Mouse (Mus musculus): Measurements from ENCODE around the gene Lrrc26. TPM values are rescaled to one million over a fixed set of nuclear protein-coding genes. Genes with fewer than 3 reads are reported as not detected.
A peak's percentile ranks its signal among the peaks of the same experiment; 100 is the strongest.

Gene Lrrc26
- polyA plus RNA-seq, 1 experiment from 2014 or later = not detected

DNA sequence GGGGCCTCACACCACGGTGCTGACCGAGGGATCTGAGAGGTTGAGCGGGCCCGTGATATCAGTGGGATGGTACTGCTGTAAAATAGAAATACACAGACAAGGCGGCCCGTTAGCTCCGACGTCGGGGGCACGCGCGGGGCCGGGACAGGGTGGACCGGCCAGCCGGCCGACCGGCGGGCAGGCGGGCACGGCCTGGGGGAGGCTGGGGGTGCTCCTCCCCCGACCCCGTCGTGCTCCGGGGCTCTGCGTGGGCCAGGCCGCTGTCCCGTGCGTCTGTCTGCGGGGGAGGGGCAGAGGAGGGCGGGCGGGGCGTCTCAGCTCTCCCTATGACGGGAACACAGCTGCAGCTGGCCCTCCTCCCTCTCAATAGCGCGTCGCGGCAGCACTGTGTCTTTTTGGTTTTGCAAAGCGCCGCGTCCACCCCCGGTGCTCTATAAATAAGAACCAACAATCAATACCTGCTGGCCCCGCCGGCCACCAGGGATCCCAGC is 2.4 kb downstream of the Lrrc26 start:
- Histone ChIP-seq H3K36me3 (no peaks in the 10 kb centered on the region), H3K27ac (no peak overlapping the region), H3K4me3 (peak overlapping the region; percentile 50), H3K27me3 (ENCODE audit: insufficient read depth, poor library complexity, severe bottlenecking) (peaks cover 100% of the 10 kb centered on the region), H3K4me1 (peaks cover 28% of the 10 kb centered on the region), H3K9me3 (no peaks in the 10 kb centered on the region)
- WGBS = 7% methylated on average over 41 of the region's 43 CpGs
- no peak for DNase-seq (ENCODE audit: low spot score)

DNA sequence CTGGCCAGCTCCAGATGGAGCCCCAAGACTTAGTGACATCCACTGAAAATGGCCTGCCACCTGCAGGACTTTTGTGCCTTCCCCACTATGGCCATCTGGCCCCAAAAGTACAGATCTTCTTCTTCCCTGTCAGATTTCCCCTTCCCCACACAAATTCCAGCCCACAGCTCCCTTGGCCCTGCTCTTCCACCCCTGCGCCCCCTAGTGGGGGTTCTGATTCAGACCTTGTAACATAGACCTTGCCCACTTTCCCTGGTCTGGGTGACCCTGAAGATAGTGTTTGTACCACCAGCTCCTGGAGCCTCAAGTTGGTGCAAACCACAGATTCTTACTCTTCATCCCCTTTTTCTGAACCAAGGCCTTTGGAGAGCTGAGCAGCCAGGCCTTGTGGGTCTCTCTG is 3.1 kb downstream of the Lrrc26 start:
- Histone ChIP-seq H3K36me3 (no peaks in the 10 kb centered on the region), H3K4me1 (peaks cover 28% of the 10 kb centered on the region), H3K4me3 (no peak overlapping the region), H3K27ac (no peak overlapping the region), H3K27me3 (ENCODE audit: insufficient read depth, poor library complexity, severe bottlenecking) (peaks cover 100% of the 10 kb centered on the region), H3K9me3 (no peaks in the 10 kb centered on the region)
- no peak for DNase-seq (ENCODE audit: low spot score)
- WGBS = 0% methylated on average over 1 of the region's 1 CpGs

DNA sequence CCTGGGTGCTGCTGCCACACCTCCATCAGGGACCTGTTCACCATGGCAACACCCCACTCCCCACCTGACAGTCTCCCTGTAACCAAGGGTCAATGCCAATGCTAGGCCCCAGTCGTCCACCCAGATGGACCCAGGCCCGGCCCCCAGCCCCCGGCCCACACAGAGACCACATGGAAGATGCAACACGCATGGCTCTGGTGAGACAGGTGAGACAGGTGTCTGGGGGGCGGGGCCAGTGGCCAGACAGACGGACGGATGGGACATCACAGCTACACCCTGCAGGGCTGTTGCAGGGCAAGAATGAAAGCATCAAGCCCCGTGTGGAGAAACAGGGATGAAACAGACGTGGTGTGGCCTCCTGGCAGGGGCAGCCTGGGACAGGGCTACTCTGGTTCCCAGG is 4.0 kb downstream of the Lrrc26 start:
- DNase-seq (ENCODE audit: low spot score) = no peak
- Histone ChIP-seq H3K4me3 (no peak overlapping the region), H3K4me1 (peaks cover 28% of the 10 kb centered on the region), H3K27ac (no peak overlapping the region), H3K9me3 (no peaks in the 10 kb centered on the region), H3K36me3 (no peaks in the 10 kb centered on the region), H3K27me3 (ENCODE audit: insufficient read depth, poor library complexity, severe bottlenecking) (peaks cover 100% of the 10 kb centered on the region)
- WGBS = 66% methylated on average over 9 of the region's 9 CpGs

GRCm38 (mm10) chr2:25297093-25297492 is 7.4 kb downstream of the Lrrc26 start:
- no peaks in the 10 kb centered on the region for H3K36me3 ChIP-seq
- H3K27me3 ChIP-seq (ENCODE audit: insufficient read depth, poor library complexity, severe bottlenecking) = peaks cover 74% of the 10 kb centered on the region
- WGBS = 67% methylated on average over 8 of the region's 8 CpGs

GRCm38 (mm10) chr2:25298046-25298445 is 8.3 kb downstream of the Lrrc26 start:
- no peak overlapping the region for H3K4me3 ChIP-seq
- 76% methylated on average over 10 of the region's 10 CpGs for WGBS
- no peak overlapping the region for H3K27ac ChIP-seq
- H3K4me1 ChIP-seq = no peaks in the 10 kb centered on the region
- no peaks in the 10 kb centered on the region for H3K36me3 ChIP-seq
- H3K27me3 ChIP-seq (ENCODE audit: insufficient read depth, poor library complexity, severe bottlenecking) = peaks cover 70% of the 10 kb centered on the region
- no peaks in the 10 kb centered on the region for H3K9me3 ChIP-seq
- no peak for DNase-seq (ENCODE audit: low spot score)

More at GRCm38 (mm10) chr2:25297093-25297492, 7.4 kb downstream of the Lrrc26 start:
- Histone ChIP-seq H3K9me3 (no peaks in the 10 kb centered on the region), H3K4me3 (no peak overlapping the region), H3K4me1 (peaks cover 6% of the 10 kb centered on the region), H3K27ac (no peak overlapping the region)
- DNase-seq (ENCODE audit: low spot score) = no peak

DNA sequence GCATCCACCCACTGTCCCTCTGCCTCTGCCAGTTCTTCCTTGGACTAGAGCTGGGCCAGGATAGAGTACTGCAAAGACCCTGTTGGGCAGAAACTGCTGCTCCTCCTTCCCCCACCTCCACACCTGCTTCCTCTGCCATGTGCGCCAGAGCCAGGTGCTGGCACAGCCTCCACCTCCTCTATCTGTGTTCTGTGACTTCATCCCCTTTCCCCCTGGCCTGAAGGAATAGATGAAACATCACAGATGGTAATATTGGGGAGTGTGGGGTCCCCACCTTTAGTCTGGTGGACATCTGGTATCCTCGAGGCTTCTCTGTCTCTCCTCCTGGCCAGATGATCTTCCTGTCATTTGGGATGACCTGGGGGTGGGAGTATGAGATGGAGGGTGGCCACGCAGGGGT is 13.7 kb downstream of the Lrrc26 start:
- DNase-seq (ENCODE audit: low spot score) = no peak
- Histone ChIP-seq H3K27ac (no peak overlapping the region), H3K9me3 (no peaks in the 10 kb centered on the region), H3K36me3 (no peaks in the 10 kb centered on the region), H3K27me3 (ENCODE audit: insufficient read depth, poor library complexity, severe bottlenecking) (peaks cover 70% of the 10 kb centered on the region), H3K4me1 (peaks cover 9% of the 10 kb centered on the region), H3K4me3 (no peak overlapping the region)
- WGBS = 55% methylated on average over 3 of the region's 3 CpGs

- peak overlapping the region; percentile 60; the same call in 1 of the 2 replicates for H3K4me3 ChIP-seq
- 66% methylated on average over 7 of the region's 7 CpGs for WGBS
Measured at GRCm38 (mm10) chr2:25303931-25304656, 14.4 kb downstream of the Lrrc26 start.

DNA sequence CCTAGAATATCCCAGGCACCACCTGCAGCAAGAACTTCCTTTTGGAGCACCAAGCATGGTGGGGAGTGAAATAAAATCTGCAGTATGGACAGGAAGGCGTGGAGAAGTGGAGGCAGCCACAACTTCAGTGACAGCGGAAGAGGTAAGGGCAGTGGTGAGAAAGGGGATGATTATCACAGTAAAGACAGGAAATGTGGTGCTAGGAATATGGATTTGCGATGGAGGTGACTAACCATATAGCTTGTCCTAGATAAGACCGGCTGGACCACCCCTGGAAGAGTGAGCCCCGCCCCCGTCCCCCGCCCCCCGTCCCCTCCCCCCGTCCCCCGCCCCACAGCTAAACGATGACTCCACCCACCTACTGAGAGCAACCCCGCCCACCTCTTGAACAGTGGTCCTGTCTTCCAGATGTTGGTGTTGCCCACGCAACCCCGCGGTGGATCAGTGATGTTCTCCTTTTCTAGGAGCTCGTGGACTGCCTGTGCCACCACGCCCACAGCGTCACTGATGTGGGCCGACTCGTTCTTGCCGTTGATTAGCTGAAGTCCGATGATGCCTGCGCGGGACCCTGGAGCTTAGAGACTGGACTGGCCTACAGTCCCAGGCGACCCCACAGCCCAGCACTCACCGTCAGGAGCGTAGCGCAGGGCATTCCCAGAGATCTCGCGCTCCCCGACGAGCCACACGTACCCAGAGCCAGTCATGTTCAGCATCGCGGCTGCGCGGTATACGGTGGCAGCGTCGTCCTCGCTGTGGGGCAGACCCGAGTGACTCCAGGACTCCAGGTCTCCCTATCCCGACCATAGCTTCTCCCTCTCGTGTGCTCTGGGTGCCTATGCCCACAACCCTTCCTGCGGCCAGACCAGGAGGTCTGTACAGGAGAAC is 15.2 kb downstream of the Lrrc26 start:
- peak overlapping the region; percentile 60 for H3K4me3 ChIP-seq
- WGBS = 3% methylated on average over 45 of the region's 45 CpGs
- no peak overlapping the region for H3K27ac ChIP-seq
- no peaks in the 10 kb centered on the region for H3K36me3 ChIP-seq
- peaks cover 79% of the 10 kb centered on the region for H3K27me3 ChIP-seq (ENCODE audit: insufficient read depth, poor library complexity, severe bottlenecking)
- H3K9me3 ChIP-seq = no peaks in the 10 kb centered on the region
- H3K4me1 ChIP-seq = peaks cover 9% of the 10 kb centered on the region
- no peak for DNase-seq (ENCODE audit: low spot score)

More at GRCm38 (mm10) chr2:25303931-25304656, 14.4 kb downstream of the Lrrc26 start:
- no peak overlapping the region for H3K27ac ChIP-seq
- peaks cover 9% of the 10 kb centered on the region for H3K4me1 ChIP-seq
- H3K36me3 ChIP-seq = no peaks in the 10 kb centered on the region
- no peak for DNase-seq (ENCODE audit: low spot score)
- peaks cover 70% of the 10 kb centered on the region for H3K27me3 ChIP-seq (ENCODE audit: insufficient read depth, poor library complexity, severe bottlenecking)
- no peaks in the 10 kb centered on the region for H3K9me3 ChIP-seq

- 49% methylated on average over 14 of the region's 14 CpGs for WGBS
- Histone ChIP-seq H3K9me3 (no peaks in the 10 kb centered on the region), H3K4me3 (peak overlapping the region; percentile 60), H3K27ac (no peak overlapping the region), H3K27me3 (ENCODE audit: insufficient read depth, poor library complexity, severe bottlenecking) (peaks cover 87% of the 10 kb centered on the region), H3K36me3 (no peaks in the 10 kb centered on the region), H3K4me1 (peaks cover 9% of the 10 kb centered on the region)
- DNase-seq (ENCODE audit: low spot score) = no peak
Measured at GRCm38 (mm10) chr2:25305587-25306359, 16.1 kb downstream of the Lrrc26 start.

DNA sequence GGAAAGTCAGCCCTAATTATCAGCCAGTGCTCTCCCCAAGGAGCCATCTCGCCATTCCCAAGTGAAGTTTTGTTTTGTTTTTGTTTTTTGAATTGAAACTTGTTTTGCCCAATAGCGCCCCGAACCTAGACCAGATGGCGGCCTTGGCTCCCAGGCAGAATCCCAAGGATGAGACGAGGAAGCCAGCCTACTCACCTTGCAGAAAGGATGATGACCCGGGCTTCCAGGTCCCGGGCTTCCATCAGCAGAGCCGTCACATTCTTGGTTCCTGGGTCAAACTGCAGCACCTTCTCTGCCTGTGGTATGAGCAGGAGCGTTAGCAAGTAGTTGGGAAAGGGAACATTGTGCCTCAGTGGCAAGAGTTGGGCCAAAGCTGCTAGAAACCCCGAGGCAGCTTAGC is 20.5 kb downstream of the Lrrc26 start:
- no peak for DNase-seq (ENCODE audit: low spot score)
- Histone ChIP-seq H3K9me3 (no peaks in the 10 kb centered on the region), H3K36me3 (no peaks in the 10 kb centered on the region), H3K4me3 (no peak overlapping the region), H3K27ac (no peak overlapping the region), H3K27me3 (ENCODE audit: insufficient read depth, poor library complexity, severe bottlenecking) (peaks cover 100% of the 10 kb centered on the region), H3K4me1 (peaks cover 6% of the 10 kb centered on the region)
- WGBS = 54% methylated on average over 10 of the region's 10 CpGs

DNA sequence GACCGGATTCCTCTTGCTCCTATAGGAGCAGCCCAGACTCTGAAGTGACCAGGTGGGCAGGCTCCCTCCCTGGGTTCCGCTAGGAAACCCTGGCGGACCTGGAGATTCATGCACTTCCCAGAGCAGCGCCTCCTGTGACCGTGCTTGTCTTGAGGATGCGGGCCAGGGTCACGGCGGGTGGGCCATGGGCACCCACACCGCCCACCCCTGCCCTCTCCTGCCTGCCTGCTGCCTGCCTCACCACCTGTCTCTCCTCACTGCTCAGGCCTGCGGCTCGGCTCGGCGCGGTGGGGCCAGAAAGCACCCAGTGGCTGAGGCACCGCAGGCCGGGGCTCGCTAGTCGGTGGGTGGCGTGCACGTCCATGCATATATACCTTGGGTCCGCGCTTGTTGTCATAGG is 21.3 kb downstream of the Lrrc26 start:
- WGBS = 3% methylated on average over 22 of the region's 22 CpGs
- no peak for DNase-seq (ENCODE audit: low spot score)
- H3K27me3 ChIP-seq (ENCODE audit: insufficient read depth, poor library complexity, severe bottlenecking) = peaks cover 100% of the 10 kb centered on the region
- H3K36me3 ChIP-seq = no peaks in the 10 kb centered on the region
- no peaks in the 10 kb centered on the region for H3K9me3 ChIP-seq
- H3K27ac ChIP-seq = no peak overlapping the region
- 0 out of 2 replicates have a peak, but pooled peaks cover 3% of the 10 kb centered on the region for H3K4me1 ChIP-seq
- 0 out of 2 replicates have a peak overlapping the region, but pooled peaks have one; percentile 10 for H3K4me3 ChIP-seq

DNA sequence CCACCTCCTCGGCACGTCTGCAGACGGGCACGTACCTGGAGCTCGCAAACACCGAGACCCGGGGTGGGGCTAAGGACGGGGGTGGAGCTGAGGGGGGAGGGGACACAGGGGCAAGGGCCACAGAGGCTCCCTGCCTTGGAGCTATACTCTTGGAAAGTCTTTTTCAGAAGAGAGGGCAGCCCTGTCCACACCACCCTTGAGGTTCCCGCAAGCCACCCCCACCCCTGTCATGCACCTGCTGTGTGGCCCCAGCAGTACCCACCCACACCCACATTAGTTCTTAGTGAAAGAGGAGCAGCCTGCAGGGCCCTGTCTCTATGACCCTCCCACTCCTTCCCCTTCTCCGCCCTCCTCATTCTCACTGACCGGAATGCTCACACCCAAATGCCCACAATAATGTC is 21.8 kb downstream of the Lrrc26 start:
- no peak overlapping the region for H3K27ac ChIP-seq
- H3K9me3 ChIP-seq = no peaks in the 10 kb centered on the region
- H3K4me1 ChIP-seq = 0 out of 2 replicates have a peak, but pooled peaks cover 3% of the 10 kb centered on the region
- 7% methylated on average over 11 of the region's 11 CpGs for WGBS
- DNase-seq (ENCODE audit: low spot score) = no peak
- peaks cover 100% of the 10 kb centered on the region for H3K27me3 ChIP-seq (ENCODE audit: insufficient read depth, poor library complexity, severe bottlenecking)
- H3K36me3 ChIP-seq = no peaks in the 10 kb centered on the region
- no peak overlapping the region for H3K4me3 ChIP-seq
